Mouse (Mus musculus) frontal cortex, postnatal 10 days (tissue): ENCODE measurements around the gene Gm21992.
"Not testable (repeated sequence)": the region's sequence is repeated elsewhere in the genome, so short reads cannot be mapped to it uniquely, and the experiment has no call there.

Source experiments
- DNase-seq, 2 experiments: peaks; one replicate each; pipeline ENCODE4 v3.0.0; 2022; ENCODE audit warnings: low spot score in 2 of 2, mixed read lengths in 1 of 2

Gm21992 gene

GRCm38 (mm10) chr19:4813015-4813414 is 1.6 kb upstream of the Gm21992 start:
- DNase-seq = no peak

GRCm38 (mm10) chr19:4812334-4812949 is 1.0 kb upstream of the Gm21992 start:
- not testable (repeated sequence) for DNase-seq

- no peak for DNase-seq
Observed at GRCm38 (mm10) chr19:4811909-4812242, 464 bp upstream of the Gm21992 start.

GRCm38 (mm10) chr19:4810746-4811062 is 708 bp downstream of the Gm21992 start:
- DNase-seq = no peak

GRCm38 (mm10) chr19:4810309-4810708 is 1.1 kb downstream of the Gm21992 start:
- no peak for DNase-seq

GRCm38 (mm10) chr19:4803283-4803682 is 8.1 kb downstream of the Gm21992 start:
- DNase-seq = no peak

- DNase-seq = no peak
Observed at GRCm38 (mm10) chr19:4802691-4803091, 8.7 kb downstream of the Gm21992 start.

- DNase-seq = no peak
Observed at GRCm38 (mm10) chr19:4799083-4799482, 12.3 kb downstream of the Gm21992 start.

GRCm38 (mm10) chr19:4797846-4798245 is 13.6 kb downstream of the Gm21992 start:
- DNase-seq = no peak

GRCm38 (mm10) chr19:4795929-4796328 is 15.5 kb downstream of the Gm21992 start:
- no peak for DNase-seq

GRCm38 (mm10) chr19:4793831-4794422 is 17.5 kb downstream of the Gm21992 start, which contains the start of gene Rbm4:
Gene Rbm4, minus strand, starts transcription at chr19:4793901.
- peak; percentile 97 to 98 for DNase-seq

GRCm38 (mm10) chr19:4793281-4793830 is 18.1 kb downstream of the Gm21992 start:
- no peak for DNase-seq

- no peak for DNase-seq
Observed at GRCm38 (mm10) chr19:4786313-4786712, 25.1 kb downstream of the Gm21992 start.

GRCm38 (mm10) chr19:4785206-4785605 is 26.2 kb downstream of the Gm21992 start:
- DNase-seq = no peak

GRCm38 (mm10) chr19:4782891-4783290 is 28.5 kb downstream of the Gm21992 start:
- no peak for DNase-seq

GRCm38 (mm10) chr19:4772785-4773184 is 38.6 kb downstream of the Gm21992 start:
- DNase-seq = no peak

- no peak for DNase-seq
Observed at GRCm38 (mm10) chr19:4767507-4768148, 43.8 kb downstream of the Gm21992 start.

GRCm38 (mm10) chr19:4762876-4763275 is 48.5 kb downstream of the Gm21992 start:
- no peak for DNase-seq

- DNase-seq = not testable (repeated sequence)
Observed at GRCm38 (mm10) chr19:4760544-4760943, 50.9 kb downstream of the Gm21992 start.

- DNase-seq = no peak
Observed at GRCm38 (mm10) chr19:4756921-4757320, 54.5 kb downstream of the Gm21992 start.

- peak; percentile 98 for DNase-seq
Observed at GRCm38 (mm10) chr19:4756193-4756911, 55.1 kb downstream of the Gm21992 start, which contains the start of gene Rbm4b. Gene Rbm4b, plus strand, starts transcription at chr19:4756497.

GRCm38 (mm10) chr19:4755565-4756192 is 55.7 kb downstream of the Gm21992 start:
- peak; percentile 80 to 86 for DNase-seq
